Mouse (Mus musculus): ENCODE results near the gene Nme4. TPM values are rescaled to one million over a fixed set of nuclear protein-coding genes. Genes with fewer than 3 reads are reported as not detected.

Nme4 gene
- polyA plus RNA-seq, 1 experiment from 2014 or later: 57.6 TPM

GRCm38 (mm10) chr17:26137106-26137750 lies 41.8 kb upstream of the Nme4 start:
- H3K27me3 ChIP-seq (ENCODE audit: insufficient read depth, low read length): no peaks in the 10 kb centered on the region
- DNase-seq (ENCODE audit: low spot score): no peak
- WGBS: 79% methylated on average over 11 of the region's 11 CpGs
- H3K27ac ChIP-seq: no peak overlapping the region
- no peak overlapping the region for H3K4me3 ChIP-seq (replicated peaks; ENCODE audit: low read depth, low read length)
- no peak overlapping the region for H3K9ac ChIP-seq (ENCODE audit: low read depth, low read length)
- H3K9me3 ChIP-seq (replicated peaks; ENCODE audit: low read length): no peaks in the 10 kb centered on the region
- TF ChIP-seq CTCF (IDR thresholded peaks at IDR 0.05; ENCODE audit: low read depth): no peak
- ATAC-seq (replicated peaks; ENCODE audit: low FRiP score, low read depth): no peak
- peaks cover 10% of the 10 kb centered on the region; the same call in 1 of the 2 replicates for H3K4me1 ChIP-seq (replicated peaks; ENCODE audit: insufficient read depth, low read length)
- H3K4me2 ChIP-seq (ENCODE audit: low read length): no peak overlapping the region
- no peaks in the 10 kb centered on the region for H3K36me3 ChIP-seq (ENCODE audit: insufficient read depth, low read length)

DNA sequence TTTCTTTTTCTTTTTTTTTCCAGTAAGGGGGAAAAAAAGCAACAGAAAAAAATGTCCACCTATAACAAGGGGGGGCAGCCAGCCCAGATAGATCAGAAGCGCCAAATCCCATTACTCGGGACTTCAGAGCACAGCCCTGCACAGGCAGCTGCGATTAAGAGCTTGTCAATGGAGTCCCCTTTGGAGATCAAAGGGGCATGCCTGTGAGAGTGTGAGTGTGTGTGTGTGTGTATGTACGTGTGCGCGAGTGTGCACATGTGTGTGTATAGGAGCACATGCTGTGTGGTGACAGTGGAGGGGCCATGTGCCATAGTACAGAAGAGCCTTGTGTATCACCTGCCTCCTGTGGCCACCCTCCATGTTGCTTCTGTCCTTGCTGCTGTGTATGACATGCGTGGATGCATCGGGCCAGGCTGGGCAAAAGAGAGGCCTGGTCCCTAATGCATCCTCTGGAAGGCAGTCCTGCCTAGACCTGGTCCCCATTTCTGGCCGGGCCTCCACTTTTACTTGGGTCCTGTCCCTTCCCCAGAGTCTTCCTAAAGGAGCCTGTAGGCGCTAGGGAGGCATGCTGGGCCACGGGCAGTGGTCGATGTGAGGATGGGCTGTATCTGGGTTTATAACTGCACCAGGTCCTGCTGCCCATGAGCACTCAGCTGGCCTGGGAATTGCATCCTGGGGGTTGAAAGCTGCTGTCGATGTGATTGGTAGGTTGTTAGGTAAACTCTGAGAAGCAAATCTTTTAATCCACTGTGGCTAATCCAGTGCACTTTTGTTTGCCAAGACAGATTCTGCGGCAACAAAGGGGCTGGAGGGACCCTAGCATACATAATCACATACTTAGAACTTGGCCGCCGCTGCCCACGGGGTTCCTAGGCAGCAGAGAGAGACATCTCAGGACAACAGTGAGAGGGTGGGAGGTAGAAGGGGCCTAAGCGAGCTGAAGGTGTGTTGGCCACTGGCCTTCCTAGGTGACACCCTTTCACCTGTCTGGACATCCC lies 36.8 kb upstream of the Nme4 start:
- WGBS: 94% methylated on average over 18 of the region's 18 CpGs
- Histone ChIP-seq H3K36me3 (ENCODE audit: insufficient read depth, low read length) (peaks cover 23% of the 10 kb centered on the region), H3K27ac (no peak overlapping the region), H3K4me1 (replicated peaks; ENCODE audit: insufficient read depth, low read length) (no peaks in the 10 kb centered on the region), H3K4me3 (replicated peaks; ENCODE audit: low read depth, low read length) (no peak overlapping the region), H3K4me2 (ENCODE audit: low read length) (no peak overlapping the region), H3K9ac (ENCODE audit: low read depth, low read length) (no peak overlapping the region), H3K9me3 (replicated peaks; ENCODE audit: low read length) (no peaks in the 10 kb centered on the region), H3K27me3 (ENCODE audit: insufficient read depth, low read length) (no peaks in the 10 kb centered on the region)
- ATAC-seq (replicated peaks; ENCODE audit: low FRiP score, low read depth) (no peak), DNase-seq (ENCODE audit: low spot score) (no peak)
- TF ChIP-seq CTCF (IDR thresholded peaks at IDR 0.05; ENCODE audit: low read depth): no peak

GRCm38 (mm10) chr17:26131062-26131732 lies 35.8 kb upstream of the Nme4 start:
- TF ChIP-seq CTCF (IDR thresholded peaks at IDR 0.05; ENCODE audit: low read depth): no peak
- ATAC-seq (replicated peaks; ENCODE audit: low FRiP score, low read depth) (no peak), DNase-seq (ENCODE audit: low spot score) (no peak)
- no peak overlapping the region for H3K9ac ChIP-seq (ENCODE audit: low read depth, low read length)
- no peak overlapping the region for H3K27ac ChIP-seq
- H3K9me3 ChIP-seq (replicated peaks; ENCODE audit: low read length): no peaks in the 10 kb centered on the region
- no peak overlapping the region for H3K4me2 ChIP-seq (ENCODE audit: low read length)
- no peaks in the 10 kb centered on the region for H3K4me1 ChIP-seq (replicated peaks; ENCODE audit: insufficient read depth, low read length)
- 88% methylated on average over 18 of the region's 18 CpGs for WGBS
- peaks cover 28% of the 10 kb centered on the region for H3K36me3 ChIP-seq (ENCODE audit: insufficient read depth, low read length)
- no peaks in the 10 kb centered on the region for H3K27me3 ChIP-seq (ENCODE audit: insufficient read depth, low read length)
- H3K4me3 ChIP-seq (replicated peaks; ENCODE audit: low read depth, low read length): no peak overlapping the region

- H3K9me3 ChIP-seq (replicated peaks; ENCODE audit: low read length): no peaks in the 10 kb centered on the region
- H3K4me1 ChIP-seq (replicated peaks; ENCODE audit: insufficient read depth, low read length): peaks cover 8% of the 10 kb centered on the region; the same call in 1 of the 2 replicates
- H3K27ac ChIP-seq: no peak overlapping the region
- ATAC-seq (replicated peaks; ENCODE audit: low FRiP score, low read depth) (no peak), DNase-seq (ENCODE audit: low spot score) (no peak)
- TF ChIP-seq CTCF (IDR thresholded peaks at IDR 0.05; ENCODE audit: low read depth): no peak
- no peak overlapping the region for H3K4me3 ChIP-seq (replicated peaks; ENCODE audit: low read depth, low read length)
- peaks cover 17% of the 10 kb centered on the region for H3K36me3 ChIP-seq (ENCODE audit: insufficient read depth, low read length)
- WGBS: 92% methylated on average over 10 of the region's 10 CpGs
- no peak overlapping the region for H3K9ac ChIP-seq (ENCODE audit: low read depth, low read length)
- H3K27me3 ChIP-seq (ENCODE audit: insufficient read depth, low read length): no peaks in the 10 kb centered on the region
- no peak overlapping the region for H3K4me2 ChIP-seq (ENCODE audit: low read length)
Measured at GRCm38 (mm10) chr17:26125226-26125625, 29.8 kb upstream of the Nme4 start.

GRCm38 (mm10) chr17:26124560-26124959 lies 29.2 kb upstream of the Nme4 start:
- Histone ChIP-seq H3K27ac (no peak overlapping the region), H3K9ac (ENCODE audit: low read depth, low read length) (peak overlapping the region; percentile 70), H3K27me3 (ENCODE audit: insufficient read depth, low read length) (no peaks in the 10 kb centered on the region), H3K36me3 (ENCODE audit: insufficient read depth, low read length) (peaks cover 10% of the 10 kb centered on the region), H3K4me1 (replicated peaks; ENCODE audit: insufficient read depth, low read length) (peaks cover 8% of the 10 kb centered on the region; the same call in 1 of the 2 replicates), H3K4me3 (replicated peaks; ENCODE audit: low read depth, low read length) (peak overlapping the region; percentile 71; the same call in 1 of the 2 replicates), H3K4me2 (ENCODE audit: low read length) (peak overlapping the region; percentile 78), H3K9me3 (replicated peaks; ENCODE audit: low read length) (no peaks in the 10 kb centered on the region)
- no peak for TF ChIP-seq CTCF (IDR thresholded peaks at IDR 0.05; ENCODE audit: low read depth)
- no peak for DNase-seq (ENCODE audit: low spot score)
- 86% methylated on average over 7 of the region's 7 CpGs for WGBS
- ATAC-seq (replicated peaks; ENCODE audit: low FRiP score, low read depth): no peak

DNA sequence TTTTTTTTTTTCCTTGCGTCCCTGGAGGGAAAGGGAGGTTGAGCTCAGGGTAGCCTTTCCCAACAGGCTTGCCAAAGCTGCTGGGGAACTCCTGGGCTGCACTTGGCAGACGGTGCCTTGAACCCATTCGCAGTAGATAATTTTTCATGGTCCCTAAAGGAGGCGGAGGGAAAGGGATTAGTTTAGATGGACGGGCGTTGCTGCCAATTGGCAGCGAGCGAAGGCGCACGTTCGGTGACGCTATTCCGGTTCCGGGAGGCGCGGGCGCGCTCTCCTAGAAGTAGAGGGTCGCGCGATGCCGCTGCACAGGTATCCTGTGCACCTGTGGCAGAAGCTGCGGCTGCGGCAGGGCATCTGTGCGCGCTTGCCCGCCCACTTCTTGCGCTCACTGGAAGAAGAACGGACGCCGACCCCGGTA lies 27.9 kb upstream of the Nme4 start, which contains the start of gene Mrpl28:
Gene Mrpl28, plus strand, starts transcription at position 234 of the 418 bp plus-strand sequence.
- Histone ChIP-seq H3K36me3 (ENCODE audit: insufficient read depth, low read length) (peaks cover 9% of the 10 kb centered on the region), H3K9me3 (replicated peaks; ENCODE audit: low read length) (no peaks in the 10 kb centered on the region), H3K4me2 (ENCODE audit: low read length) (peak within 1 kb of the TSS; percentile 78), H3K9ac (ENCODE audit: low read depth, low read length) (peak within 1 kb of the TSS; percentile 70), H3K27ac (peak within 1 kb of the TSS; percentile 10; the same call in 1 of the 2 replicates), H3K27me3 (ENCODE audit: insufficient read depth, low read length) (no peaks in the 10 kb centered on the region), H3K4me1 (replicated peaks; ENCODE audit: insufficient read depth, low read length) (peaks cover 8% of the 10 kb centered on the region; the same call in 1 of the 2 replicates), H3K4me3 (replicated peaks; ENCODE audit: low read depth, low read length) (peak within 1 kb of the TSS; percentile 71)
- WGBS: under 1% methylated on average over 32 of the region's 32 CpGs
- ATAC-seq (replicated peaks; ENCODE audit: low FRiP score, low read depth): peak; percentile 83
- DNase-seq (ENCODE audit: low spot score): peak; percentile 98
- TF ChIP-seq CTCF (IDR thresholded peaks at IDR 0.05; ENCODE audit: low read depth): no peak

All from kidney, postnatal 0 days (tissue).